Mouse (Mus musculus) limb, embryonic 14.5 days (tissue): ENCODE results near the gene Robo2. TPM values are rescaled to one million over a fixed set of nuclear protein-coding genes. Genes with fewer than 3 reads are reported as not detected.

Experiments used
- ATAC-seq: fragments of 200-750 bp; cut with Nextera tagmentation; 2 replicates; pipeline ENCODE4 v1.8.0; 2017; ENCODE audit warnings: low read depth, moderate number of reproducible peaks, moderate TSS enrichment; ENCODE audit not compliant: low FRiP score
- DNase-seq: peaks from one replicate; pipeline ENCODE4 v3.0.0-alpha.2; 2015; ENCODE audit warnings: low spot score
- H3K27ac ChIP-seq: fragments of 300-500 bp; sonication (generic); replicated peaks from 2 replicates; pipeline ENCODE4 v1.5.1; 2014; ENCODE audit warnings: low read depth, mild to moderate bottlenecking, low read length, moderate library complexity, mixed read lengths
- H3K27me3 ChIP-seq: fragments of 300-500 bp; sonication (generic); 2 replicates; pipeline ENCODE4 v1.6.1; 2014; ENCODE audit warnings: low read length, mixed read lengths; ENCODE audit not compliant: control insufficient read depth, insufficient read depth
- H3K36me3 ChIP-seq: fragments of 300-500 bp; sonication (generic); 2 replicates; pipeline ENCODE4 v1.6.1; 2014; ENCODE audit warnings: mild to moderate bottlenecking, low read length, moderate library complexity, mixed read lengths; ENCODE audit not compliant: control insufficient read depth, insufficient read depth
- H3K4me1 ChIP-seq: fragments of 300-500 bp; sonication (generic); 2 replicates; pipeline ENCODE4 v1.6.1; 2014; ENCODE audit warnings: antibody characterized with exemption, low read length, mixed read lengths; ENCODE audit not compliant: control insufficient read depth, insufficient read depth
- H3K4me2 ChIP-seq: fragments of 300-500 bp; sonication (generic); replicated peaks from 2 replicates; pipeline ENCODE4 v1.6.1; 2014; ENCODE audit warnings: low read depth, mild to moderate bottlenecking, low read length, moderate library complexity; ENCODE audit not compliant: severe bottlenecking
- H3K4me3 ChIP-seq: fragments of 300-500 bp; sonication (generic); replicated peaks from 2 replicates; pipeline ENCODE4 v1.5.1; 2014; ENCODE audit warnings: low read length
- H3K9ac ChIP-seq: fragments of 300-500 bp; sonication (generic); 2 replicates; pipeline ENCODE4 v1.6.1; 2014; ENCODE audit warnings: mild to moderate bottlenecking, low read depth, low read length, moderate library complexity; ENCODE audit not compliant: severe bottlenecking
- H3K9me3 ChIP-seq: fragments of 300-500 bp; sonication (generic); 2 replicates; pipeline ENCODE4 v1.6.1; 2016; ENCODE audit warnings: low read length; ENCODE audit not compliant: control insufficient read depth
- POLR2A ChIP-seq: fragments of 200-500 bp; IDR thresholded peaks from 2 replicates; pipeline ENCODE4 v1.8.0; 2012; ENCODE audit warnings: inconsistent platforms, mild to moderate bottlenecking, moderate library complexity, borderline replicate concordance; ENCODE audit not compliant: insufficient read depth, insufficient read length; ENCODE audit errors: extremely low read depth
- WGBS: fragments of 180-500 bp; shearing (Covaris S2); extraction: QIAGEN DNeasy Blood & Tissue Kit; methylation state at CpG from one replicate; pipeline ENCODE4 v1.1.7; 2014; 5-methylcytosine and 5-hydroxymethylcytosine counted together
- polyA plus RNA-seq, 2 experiments: library from polyadenylated mRNA; depleted of rRNA in 1 of 2; stranded (reverse) in 1 of 2; unstranded in 1 of 2; fragments of >200 nt; fragmentation: Nextera tagmentation in 1 of 2; extraction: Ambion mirVana in 1 of 2; gene quantifications; 2 replicates each; pipeline versions ENCODE4 v1.2.1 to v1.2.3; 2012 to 2014

Gene Robo2
- polyA plus RNA-seq, 2 experiments = 52.6 to 68.8 TPM

- no peaks in the 10 kb centered on the region for H3K27me3 ChIP-seq
- no peak overlapping the region for H3K27ac ChIP-seq
- DNase-seq = no peak
- no peak for ATAC-seq
- H3K9me3 ChIP-seq = no peaks in the 10 kb centered on the region
- 42% methylated on average over 6 of the region's 6 CpGs for WGBS
- H3K4me1 ChIP-seq = no peaks in the 10 kb centered on the region; the same call in 1 of the 2 replicates
- no peak overlapping the region for H3K9ac ChIP-seq
- no peaks in the 10 kb centered on the region for H3K36me3 ChIP-seq
- no peak for TF ChIP-seq POLR2A
- no peak overlapping the region for H3K4me3 ChIP-seq
- no peak overlapping the region for H3K4me2 ChIP-seq
Measured at GRCm38 (mm10) chr16:74348437-74348836, 63.2 kb downstream of the Robo2 start.

- ATAC-seq = no peak
- no peak overlapping the region for H3K9ac ChIP-seq
- no peak overlapping the region for H3K27ac ChIP-seq
- DNase-seq = no peak
- H3K4me3 ChIP-seq = no peak overlapping the region
- no peak overlapping the region for H3K4me2 ChIP-seq
- no peaks in the 10 kb centered on the region for H3K4me1 ChIP-seq
- no peaks in the 10 kb centered on the region for H3K9me3 ChIP-seq
- TF ChIP-seq POLR2A = no peak
- H3K27me3 ChIP-seq = no peaks in the 10 kb centered on the region
- 73% methylated on average over 9 of the region's 9 CpGs for WGBS
- no peaks in the 10 kb centered on the region for H3K36me3 ChIP-seq
Measured at GRCm38 (mm10) chr16:74338969-74339630, 72.5 kb downstream of the Robo2 start.

DNA sequence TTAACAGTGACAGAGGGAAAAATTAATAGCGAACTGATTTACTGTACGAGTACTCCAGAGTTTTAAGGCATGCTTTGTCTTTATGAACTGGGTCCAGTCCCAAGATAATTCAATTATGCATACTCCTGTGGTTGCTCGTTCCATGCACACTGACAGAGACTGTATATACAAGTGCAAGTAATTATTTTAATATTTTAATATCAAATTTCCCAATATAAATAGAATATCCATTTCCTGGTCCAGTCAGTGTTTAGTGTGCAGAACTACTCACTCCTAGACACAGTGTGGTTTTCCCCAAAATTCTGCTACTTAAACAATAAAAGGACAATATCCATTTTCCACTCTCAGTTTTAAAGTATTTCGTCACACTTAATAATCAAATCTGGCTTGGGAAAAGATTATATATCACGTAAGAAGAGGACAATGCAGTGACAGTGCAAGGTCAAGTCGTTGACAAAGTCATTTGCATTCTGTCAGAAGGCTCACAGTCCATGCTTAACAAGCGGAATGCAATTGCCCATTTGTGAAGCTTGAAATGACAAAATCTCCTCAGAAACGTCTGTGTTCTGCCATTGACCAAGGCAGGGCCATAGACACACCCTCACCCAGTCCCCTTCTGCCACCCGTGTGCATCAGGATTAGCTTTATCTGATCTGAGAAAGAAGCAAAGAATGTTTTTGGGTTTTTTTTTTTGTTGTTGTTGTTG lies 89.8 kb downstream of the Robo2 start:
- H3K36me3 ChIP-seq = no peaks in the 10 kb centered on the region
- H3K4me3 ChIP-seq = no peak overlapping the region
- no peak overlapping the region for H3K9ac ChIP-seq
- H3K27ac ChIP-seq = no peak overlapping the region
- WGBS = 67% methylated on average over 9 of the region's 9 CpGs
- H3K4me1 ChIP-seq = no peaks in the 10 kb centered on the region
- no peaks in the 10 kb centered on the region for H3K9me3 ChIP-seq
- DNase-seq (no peak), ATAC-seq (no peak)
- H3K4me2 ChIP-seq = no peak overlapping the region
- H3K27me3 ChIP-seq = no peaks in the 10 kb centered on the region
- no peak for TF ChIP-seq POLR2A

DNA sequence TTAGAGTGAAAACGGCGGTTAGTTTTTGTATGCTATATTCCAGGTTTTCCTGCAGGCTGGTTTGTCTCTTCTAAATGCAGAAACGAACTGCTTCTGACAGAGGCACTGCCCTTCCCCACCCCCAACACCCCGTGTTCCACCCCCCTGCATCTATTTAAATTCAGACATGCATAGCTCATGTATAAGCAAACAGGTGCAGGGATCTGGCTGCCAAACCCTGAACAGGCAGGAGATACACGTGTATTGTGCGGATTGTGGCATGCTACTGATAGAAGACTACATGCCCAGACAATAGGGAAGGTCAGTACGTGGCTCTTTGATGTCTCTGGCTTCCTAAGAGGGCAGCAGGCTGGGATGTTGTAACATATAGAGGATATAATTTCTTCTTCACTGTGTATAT lies 95.5 kb downstream of the Robo2 start:
- DNase-seq (no peak), ATAC-seq (no peak)
- Histone ChIP-seq H3K27me3 (no peaks in the 10 kb centered on the region), H3K4me3 (no peak overlapping the region), H3K4me2 (no peak overlapping the region), H3K27ac (no peak overlapping the region), H3K4me1 (no peaks in the 10 kb centered on the region), H3K9ac (no peak overlapping the region), H3K36me3 (no peaks in the 10 kb centered on the region), H3K9me3 (no peaks in the 10 kb centered on the region)
- 63% methylated on average over 7 of the region's 7 CpGs for WGBS
- TF ChIP-seq POLR2A = no peak

DNA sequence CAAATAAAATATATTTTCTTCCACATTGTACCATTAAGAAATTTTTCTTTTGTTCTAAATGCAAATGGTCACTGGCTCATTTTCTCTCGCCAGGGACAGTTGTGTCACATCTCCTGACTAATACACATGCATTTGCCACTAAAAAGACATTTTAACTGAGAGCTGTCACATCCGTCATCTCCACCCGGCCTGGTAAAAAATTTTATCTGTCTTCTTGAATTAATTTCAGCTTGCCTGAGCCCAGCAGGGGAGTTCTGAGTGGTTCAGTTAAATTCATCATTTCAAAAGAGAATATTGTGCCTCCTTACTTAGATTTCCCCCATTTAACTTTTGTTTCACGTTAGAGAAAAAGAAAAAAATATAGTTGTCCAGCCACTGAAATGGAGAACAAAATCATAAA lies 98.4 kb downstream of the Robo2 start:
- no peak for TF ChIP-seq POLR2A
- no peak overlapping the region for H3K4me3 ChIP-seq
- DNase-seq = no peak
- H3K4me2 ChIP-seq = no peak overlapping the region
- ATAC-seq = no peak
- no peaks in the 10 kb centered on the region for H3K9me3 ChIP-seq
- no peak overlapping the region for H3K9ac ChIP-seq
- WGBS = 69% methylated on average over 4 of the region's 4 CpGs
- H3K36me3 ChIP-seq = no peaks in the 10 kb centered on the region
- no peak overlapping the region for H3K27ac ChIP-seq
- no peaks in the 10 kb centered on the region for H3K4me1 ChIP-seq
- no peaks in the 10 kb centered on the region for H3K27me3 ChIP-seq
